Mouse (Mus musculus): ENCODE data around the gene Obox6.

The Obox6 gene

DNA sequence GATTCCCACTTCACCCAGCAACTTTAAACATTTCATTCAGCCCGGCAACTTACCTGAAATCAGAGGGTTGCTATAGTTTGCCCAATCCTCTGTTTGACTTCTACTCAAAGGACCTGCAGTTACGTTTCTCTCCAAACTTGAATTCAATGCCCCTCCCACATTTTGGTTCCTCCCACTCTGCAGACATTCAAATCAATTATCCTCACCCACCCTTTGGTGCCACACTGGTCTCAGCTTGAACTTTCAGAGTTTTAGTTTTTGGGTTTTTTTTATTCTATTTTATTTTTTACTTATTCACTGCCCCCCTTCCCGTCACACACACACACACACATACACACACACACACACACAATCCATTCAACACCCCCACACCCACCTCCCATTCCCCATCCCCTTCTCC is at the start of gene Obox6:
Gene Obox6, minus strand, starts transcription at position 101 of the 400 bp plus-strand sequence.
- no peak for DNase-seq

DNA sequence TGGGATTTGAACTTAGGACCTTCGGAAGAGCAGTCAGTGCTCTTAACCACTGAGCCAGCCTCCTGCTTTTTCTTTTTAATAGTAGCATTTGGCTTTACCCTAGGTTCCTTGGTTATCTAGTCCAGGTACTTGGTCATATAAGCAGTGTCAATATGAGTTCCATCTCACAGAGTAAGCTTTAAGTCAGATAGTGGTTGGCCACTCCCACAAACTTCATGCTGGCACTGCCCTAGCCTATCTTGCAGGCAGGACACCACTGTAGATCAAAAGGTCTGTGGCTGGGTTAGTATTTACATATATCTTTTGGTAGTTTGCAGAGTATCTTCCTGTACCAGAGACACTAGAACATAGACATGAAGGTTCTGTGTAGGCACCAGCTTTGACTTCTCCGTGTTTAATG is 44.6 kb upstream of the Obox6 start:
- DNase-seq, result no peak

DNA sequence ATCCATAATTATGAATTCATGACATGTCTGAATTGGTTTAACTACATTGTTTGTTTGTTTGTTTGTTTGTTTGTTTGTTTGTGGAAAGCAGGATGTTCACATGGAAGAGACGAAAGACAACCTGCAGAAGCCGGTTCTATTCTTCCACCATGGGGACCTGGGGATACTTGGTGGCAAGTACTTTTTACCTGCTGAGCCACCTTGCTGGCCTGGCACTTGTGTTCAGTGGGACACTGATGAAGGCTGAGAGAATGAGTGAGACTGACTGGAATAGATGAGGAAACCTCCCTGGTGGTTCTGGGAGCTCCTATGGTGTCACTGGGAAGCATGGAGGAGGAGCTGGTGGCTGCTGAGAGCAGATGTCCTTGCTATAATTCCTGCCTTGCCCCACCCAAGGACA is 42.8 kb upstream of the Obox6 start, which contains the start of gene Crxos:
Gene Crxos, plus strand, starts transcription at position 301 of the 400 bp plus-strand sequence.
- DNase-seq, result no peak

DNA sequence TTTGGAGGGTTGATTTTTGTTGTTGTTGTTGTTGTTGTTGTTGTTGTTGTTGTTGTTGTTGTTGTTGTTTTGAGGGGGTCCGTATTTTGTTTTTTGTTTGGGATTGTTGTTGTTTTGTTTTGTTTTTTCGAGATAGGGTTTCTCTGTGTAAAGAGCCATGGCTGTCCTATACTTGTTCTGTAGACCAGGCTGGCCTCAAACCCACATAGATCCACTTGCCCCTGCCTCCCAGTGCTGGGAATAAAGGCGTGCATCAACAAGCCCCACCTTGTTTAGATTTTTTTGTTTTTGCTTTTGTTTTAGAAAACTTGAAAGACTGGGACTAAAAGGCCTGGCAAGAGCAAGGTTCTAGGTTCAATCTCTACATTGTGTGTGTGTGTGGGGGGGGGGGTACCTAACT is 42.4 kb upstream of the Obox6 start:
- no peak for DNase-seq

DNA sequence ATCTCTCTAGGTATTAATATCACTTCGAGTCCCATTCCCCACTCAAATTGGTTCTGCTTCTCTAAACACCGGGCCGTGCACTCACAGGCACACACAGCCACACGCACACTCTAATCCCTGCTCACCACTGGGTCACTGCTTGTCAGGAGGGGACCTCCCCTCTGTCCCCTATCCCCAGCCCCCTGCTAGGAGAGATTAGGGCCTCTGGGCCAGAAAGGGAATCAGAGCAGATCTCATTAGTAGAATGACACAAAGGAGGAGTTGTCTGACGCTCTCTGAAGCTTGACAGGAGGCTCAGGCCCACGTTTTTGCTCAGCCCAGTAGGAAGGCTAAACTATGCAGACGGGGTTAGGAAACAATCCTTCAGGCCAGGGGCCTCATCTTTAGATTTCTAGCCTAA is 41.9 kb upstream of the Obox6 start:
- DNase-seq, result no peak

DNA sequence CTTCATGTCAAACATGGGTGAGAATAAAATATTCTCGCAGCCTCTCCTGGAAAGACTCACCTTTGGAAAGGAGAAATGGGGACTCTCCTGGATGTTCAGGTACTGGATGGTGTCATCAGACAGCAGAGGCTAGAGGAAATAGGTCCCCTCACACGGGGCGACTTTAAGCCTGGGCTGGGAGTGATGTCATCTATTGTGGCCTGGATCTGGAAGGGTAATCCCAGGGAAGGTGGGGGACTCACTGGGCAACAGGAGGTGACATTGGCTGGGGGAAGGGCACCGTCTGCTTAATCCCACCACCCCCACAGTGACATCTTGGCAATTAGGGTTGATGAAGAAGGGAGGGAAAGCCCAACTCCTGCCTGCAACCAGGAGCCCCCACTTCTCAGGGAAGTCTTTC is 40.3 kb upstream of the Obox6 start, which contains the start of gene Crx:
Gene Crx, minus strand, starts transcription at position 213 of the 400 bp plus-strand sequence.
- DNase-seq, result no peak

DNA sequence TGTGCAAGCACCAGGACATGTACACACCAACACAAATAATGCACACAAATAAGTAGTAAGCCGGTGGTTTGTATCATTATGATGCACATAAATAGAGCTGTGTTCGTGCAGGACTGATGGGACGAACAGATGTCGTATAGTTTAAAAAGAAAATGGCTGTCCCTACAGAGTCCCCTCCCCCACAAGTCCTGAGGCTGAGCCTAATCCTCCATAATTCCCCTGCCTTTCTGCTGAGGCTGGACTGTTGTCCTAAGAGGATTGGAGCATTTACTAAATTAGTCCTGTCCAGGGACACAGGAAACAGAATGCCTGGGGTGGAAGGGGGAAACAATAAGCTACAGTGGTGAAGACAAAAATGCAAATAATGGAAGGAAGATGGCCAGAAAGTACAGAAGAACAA is 24.6 kb upstream of the Obox6 start:
- no peak for DNase-seq

DNA sequence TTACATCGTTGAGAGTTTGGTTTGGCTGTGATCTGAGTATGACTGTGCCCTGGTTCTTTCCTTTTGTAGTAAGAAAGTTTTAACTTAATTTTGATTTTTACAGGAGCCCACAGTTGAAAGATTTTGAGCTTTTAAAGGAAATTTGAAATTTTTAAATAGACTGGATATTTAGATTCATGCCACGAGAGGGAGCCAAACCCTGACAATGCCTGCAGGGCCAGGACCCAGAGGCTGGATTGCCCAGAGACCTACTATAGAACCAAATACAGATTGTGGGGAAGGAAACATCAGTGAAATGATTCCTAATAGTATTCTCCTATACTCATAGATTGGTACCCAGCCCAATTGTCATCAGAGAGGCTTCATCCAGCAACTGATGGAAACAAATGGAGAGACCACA is 20.2 kb upstream of the Obox6 start:
- DNase-seq, result no peak
